Mouse (Mus musculus): ENCODE measurements at regions not wholly inside any gene's neighbourhood (a gene's known extent, or its start where the extent isn't known, plus 50 kb on each side); places are given as distances from the start of the nearest gene placed in this dataset.
A peak's percentile ranks its signal among the peaks of the same experiment; 100 is the strongest.

DNA sequence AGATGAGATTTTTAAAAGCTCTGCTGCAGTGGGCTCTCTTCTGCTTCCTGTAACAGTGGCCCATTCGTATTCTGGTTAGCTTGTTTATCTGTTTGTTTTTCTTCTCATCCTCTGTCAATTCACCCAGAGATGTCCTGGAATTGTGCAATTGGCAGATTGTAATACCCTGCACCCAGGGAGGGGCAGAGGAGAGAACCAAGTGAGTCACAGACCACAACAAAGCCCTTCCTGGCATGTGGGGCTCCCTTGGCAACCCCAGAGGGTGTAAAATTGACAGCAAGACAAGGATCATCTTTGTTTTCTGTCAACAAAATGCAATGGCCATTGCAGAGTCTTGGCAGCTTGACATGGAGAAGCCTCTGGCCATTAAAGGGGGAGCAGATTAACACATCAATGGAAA lies 233.1 kb upstream of the Gm26657 start:
- Histone ChIP-seq H3K27ac (no peak overlapping the region), H3K4me3 (no peak overlapping the region)
- intact Hi-C loops (cut with DNase I): no loop called here
- no peak for DNase-seq
- TF ChIP-seq CTCF (IDR thresholded peaks at IDR 0.05): no peak

DNA sequence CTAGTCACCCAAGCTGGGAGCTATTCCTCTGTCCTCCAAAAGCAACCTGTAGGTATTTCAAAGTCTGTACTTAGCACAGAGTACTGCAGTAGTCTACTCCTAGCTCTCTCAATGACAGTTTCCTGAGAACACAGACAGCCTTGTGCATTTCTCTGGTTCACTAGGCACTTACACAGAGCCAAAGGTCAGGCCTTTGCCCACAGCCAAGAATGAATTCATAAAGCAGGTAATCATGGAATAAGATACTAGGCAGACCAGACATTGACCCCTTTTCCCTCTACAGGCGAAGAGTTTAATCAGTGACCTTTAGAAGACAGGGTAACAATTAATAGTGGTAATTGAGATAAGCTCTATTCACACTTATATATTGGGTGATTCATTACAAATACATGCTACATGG lies 233.8 kb upstream of the Gm26657 start:
- no peak for DNase-seq
- Histone ChIP-seq H3K27ac (no peak overlapping the region), H3K4me3 (no peak overlapping the region)
- intact Hi-C loops (cut with DNase I): no loop called here
- no peak for TF ChIP-seq CTCF (IDR thresholded peaks at IDR 0.05)

DNA sequence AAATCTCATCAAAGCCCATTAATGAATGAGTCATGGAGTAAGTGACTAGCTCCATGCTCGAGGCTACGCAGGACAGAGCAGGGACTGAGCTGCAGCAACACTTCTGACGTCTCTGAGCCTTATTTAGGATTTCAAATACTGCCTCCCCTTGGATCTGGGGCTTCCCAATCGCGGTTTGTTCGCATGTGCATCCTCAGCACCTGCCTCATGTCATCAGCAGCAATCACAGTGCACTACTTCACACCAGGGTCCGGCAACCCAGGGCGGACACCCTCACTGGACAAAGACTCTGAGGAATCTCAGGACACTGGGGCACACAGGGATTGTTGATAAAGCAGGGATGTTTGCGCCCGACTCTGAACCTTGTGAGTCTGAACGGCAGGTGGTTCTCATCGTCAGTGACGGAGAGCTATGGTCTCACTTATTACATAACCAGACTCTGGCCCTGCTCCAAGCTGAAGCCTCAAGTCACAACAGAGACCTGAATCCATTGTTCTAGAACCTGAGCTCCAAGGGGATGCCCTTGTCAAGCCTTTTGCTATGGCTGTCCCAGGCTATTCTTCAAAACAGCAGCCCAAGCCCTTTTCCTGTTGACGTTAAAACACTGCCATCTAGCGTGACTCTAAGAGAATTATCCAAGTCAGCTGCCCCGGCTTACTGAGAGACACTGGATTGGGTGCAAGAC lies 247.2 kb upstream of the Gm26657 start:
- intact Hi-C loops (cut with DNase I): loop anchor here (1.0 to 10.0 kb wide), 3 partner anchors 192 to 978 kb away; no protein-coding TSS in a partner anchor
- H3K4me3 ChIP-seq: no peak overlapping the region
- DNase-seq: peak; percentile 51
- peak; percentile 79 for TF ChIP-seq CTCF (IDR thresholded peaks at IDR 0.05)
- no peak overlapping the region for H3K27ac ChIP-seq

DNA sequence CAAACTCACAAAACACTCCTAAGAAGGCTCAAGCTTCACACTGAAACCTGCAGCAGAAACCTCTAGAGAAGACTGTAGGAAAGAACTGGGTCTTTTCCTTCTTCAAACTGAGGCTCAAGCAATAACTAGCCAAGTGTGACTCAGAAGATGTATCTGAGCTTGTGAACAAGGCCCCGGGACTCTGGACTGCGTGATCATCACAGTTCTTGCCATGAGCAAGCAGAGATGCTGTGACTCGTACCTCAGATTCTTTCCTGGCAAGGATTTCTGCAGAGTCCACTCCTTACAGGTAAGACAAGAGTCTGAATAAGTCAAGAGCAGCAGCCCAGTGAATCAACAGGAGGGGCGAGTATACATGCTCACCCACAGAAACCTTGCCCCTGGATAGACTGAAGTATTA lies 250.5 kb upstream of the Gm26657 start:
- intact Hi-C loops (cut with DNase I): no loop called here
- Histone ChIP-seq H3K27ac (no peak overlapping the region), H3K4me3 (no peak overlapping the region)
- TF ChIP-seq CTCF (IDR thresholded peaks at IDR 0.05): no peak
- DNase-seq: no peak

DNA sequence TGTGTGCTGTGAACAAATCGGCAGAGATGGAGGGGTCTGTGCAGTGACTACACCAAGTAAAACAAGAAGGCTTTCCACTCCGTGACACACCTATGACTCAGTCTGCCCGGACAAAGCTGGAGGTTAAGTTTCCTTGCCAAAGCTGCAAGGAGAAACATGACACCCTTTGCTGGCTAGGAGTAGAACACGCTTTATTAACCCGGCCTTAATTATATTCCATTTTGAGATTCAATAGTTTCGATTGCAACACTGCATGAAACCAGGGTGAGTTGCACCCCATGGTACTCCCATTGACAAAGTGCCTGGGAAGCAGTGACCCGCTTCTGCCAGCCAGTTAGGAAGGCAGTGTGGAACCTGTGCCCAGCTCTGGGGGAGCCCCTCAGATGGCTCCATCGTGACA lies 256.2 kb upstream of the Gm26657 start:
- intact Hi-C loops (cut with DNase I): no loop called here
- no peak overlapping the region for H3K27ac ChIP-seq
- no peak overlapping the region for H3K4me3 ChIP-seq
- TF ChIP-seq CTCF (IDR thresholded peaks at IDR 0.05): no peak
- DNase-seq: peak; percentile 44

DNA sequence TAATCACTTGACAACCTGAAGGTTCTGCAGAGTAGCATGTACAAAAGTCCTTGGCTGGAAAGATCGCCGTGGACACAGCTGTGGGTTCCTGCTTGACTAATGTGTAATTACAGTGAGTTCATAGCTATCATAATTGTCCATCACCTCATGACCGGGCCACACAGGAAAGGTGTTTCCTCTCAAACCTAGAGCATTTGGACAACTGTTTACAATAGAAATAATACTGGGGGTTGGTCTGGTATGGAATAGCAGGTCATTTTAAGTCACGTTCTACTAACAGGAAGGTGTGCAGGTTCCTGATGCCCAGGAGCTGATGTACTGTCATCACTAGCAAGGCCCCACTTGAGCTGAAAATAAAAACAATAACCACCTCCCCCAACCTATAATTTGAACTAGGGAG lies 283.1 kb upstream of the Gm26657 start:
- intact Hi-C loops (cut with DNase I): no loop called here
- Histone ChIP-seq H3K4me3 (no peak overlapping the region), H3K27ac (no peak overlapping the region)
- TF ChIP-seq CTCF (IDR thresholded peaks at IDR 0.05): no peak
- DNase-seq: no peak

DNA sequence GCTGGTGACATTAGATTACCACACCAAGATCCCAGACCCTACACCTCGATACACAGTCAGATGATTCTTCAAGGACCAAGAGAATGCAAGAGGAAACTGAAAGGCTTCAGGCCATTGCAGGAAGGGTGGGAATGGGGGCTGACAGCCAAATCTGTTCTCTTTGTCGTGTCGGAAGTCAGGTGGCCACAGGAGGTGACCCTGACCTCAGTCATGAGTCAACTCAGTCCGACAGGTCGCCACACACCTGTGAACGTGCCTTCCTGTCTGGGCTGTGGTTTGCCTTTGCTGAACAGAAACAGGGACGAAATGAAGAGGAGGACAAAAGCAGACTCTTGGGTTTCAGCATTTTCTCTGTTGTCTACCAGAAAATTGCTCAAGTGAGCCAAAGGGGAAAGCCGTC lies 318.3 kb upstream of the Gm26657 start:
- Histone ChIP-seq H3K4me3 (no peak overlapping the region), H3K27ac (no peak overlapping the region)
- TF ChIP-seq CTCF (IDR thresholded peaks at IDR 0.05): no peak
- intact Hi-C loops (cut with DNase I): no loop called here
- no peak for DNase-seq

DNA sequence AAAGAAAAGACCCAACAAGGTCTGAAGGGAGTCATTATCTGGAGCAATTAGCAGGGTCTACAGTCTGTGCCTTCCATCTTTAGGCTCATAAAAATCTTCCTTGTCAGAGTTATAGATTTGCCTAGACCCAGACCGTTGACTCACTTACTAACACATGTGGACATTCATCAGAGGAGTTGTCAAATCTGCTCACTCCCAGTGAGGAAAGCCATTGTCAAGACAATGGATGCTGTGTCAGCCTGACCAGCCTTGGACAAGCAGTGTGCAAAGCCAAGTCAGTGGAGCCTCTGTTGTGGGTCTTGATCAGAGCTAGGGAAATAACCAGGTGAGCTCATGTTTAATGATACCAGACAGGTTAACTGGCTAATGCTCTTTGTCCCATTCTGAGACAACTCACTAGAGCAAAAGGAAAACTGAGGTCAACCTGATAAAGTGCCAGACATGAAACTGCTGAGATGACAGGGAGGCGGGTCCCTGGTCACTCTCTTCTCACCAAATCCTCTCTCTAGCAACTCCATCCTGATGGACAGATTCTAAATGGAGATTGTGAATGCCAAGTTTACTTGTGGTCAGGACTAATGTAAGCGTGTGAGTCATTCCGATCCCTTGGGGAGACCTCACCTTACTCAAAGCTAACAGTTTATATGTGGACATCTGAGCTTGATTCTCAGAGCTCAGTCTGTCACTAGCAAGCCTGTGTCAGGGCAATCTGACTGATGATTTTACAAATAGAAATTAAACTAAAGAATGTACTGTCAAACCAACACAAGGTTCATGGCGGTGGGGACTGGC lies 320.6 kb upstream of the Gm26657 start:
- intact Hi-C loops (cut with DNase I): no loop called here
- no peak overlapping the region for H3K27ac ChIP-seq
- DNase-seq: no peak
- H3K4me3 ChIP-seq: no peak overlapping the region
- no peak for TF ChIP-seq CTCF (IDR thresholded peaks at IDR 0.05)

DNA sequence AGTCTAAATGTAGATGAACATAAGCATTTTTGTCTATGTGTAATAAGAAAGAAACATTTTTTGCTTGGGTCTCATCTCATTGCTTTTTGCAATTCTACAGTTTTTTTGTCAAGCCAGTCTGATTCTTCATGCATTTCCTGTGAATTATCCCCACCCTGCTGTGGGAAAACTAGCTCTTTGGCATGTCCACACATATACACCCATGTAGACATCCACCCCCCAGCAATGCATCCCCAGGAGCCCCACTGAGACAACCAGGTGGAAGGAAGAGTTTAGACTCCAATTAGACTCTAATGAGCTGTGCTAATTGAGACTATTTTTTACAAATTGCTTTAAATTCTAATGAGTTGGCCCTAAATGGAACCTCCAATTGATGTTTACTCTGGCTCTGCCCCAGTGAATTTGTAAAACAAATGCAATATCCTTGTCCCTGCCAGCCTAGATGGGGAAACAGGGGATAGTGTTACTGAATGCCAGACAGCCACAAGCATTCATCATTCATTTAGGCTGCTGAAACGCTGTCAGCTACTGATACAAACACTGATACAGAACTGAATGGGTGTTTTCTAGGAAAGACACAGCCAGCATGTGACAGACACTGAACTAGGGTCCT lies 328.7 kb upstream of the Gm26657 start:
- intact Hi-C loops (cut with DNase I): no loop called here
- DNase-seq: no peak
- Histone ChIP-seq H3K4me3 (no peak overlapping the region), H3K27ac (no peak overlapping the region)
- no peak for TF ChIP-seq CTCF (IDR thresholded peaks at IDR 0.05)

DNA sequence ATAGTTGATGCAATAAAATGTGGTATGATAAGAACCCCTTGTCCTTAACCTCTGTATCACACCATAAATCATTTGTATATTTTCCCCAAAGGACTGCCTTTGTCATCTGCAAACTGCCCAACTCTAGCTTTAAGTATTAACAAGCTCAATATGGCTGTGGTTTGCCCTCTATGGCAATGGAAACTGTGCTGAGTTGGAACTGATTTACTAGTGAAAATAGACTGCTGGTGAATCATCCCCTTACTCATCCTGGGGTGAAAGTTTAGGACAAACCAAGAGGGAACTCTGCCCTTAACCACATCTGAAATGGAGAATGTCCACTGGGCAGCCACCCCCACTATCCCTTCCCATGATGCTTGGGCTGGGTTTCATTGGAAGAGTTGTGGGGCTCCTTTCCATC lies 346.1 kb upstream of the Gm26657 start:
- intact Hi-C loops (cut with DNase I): no loop called here
- no peak overlapping the region for H3K27ac ChIP-seq
- TF ChIP-seq CTCF (IDR thresholded peaks at IDR 0.05): no peak

DNA sequence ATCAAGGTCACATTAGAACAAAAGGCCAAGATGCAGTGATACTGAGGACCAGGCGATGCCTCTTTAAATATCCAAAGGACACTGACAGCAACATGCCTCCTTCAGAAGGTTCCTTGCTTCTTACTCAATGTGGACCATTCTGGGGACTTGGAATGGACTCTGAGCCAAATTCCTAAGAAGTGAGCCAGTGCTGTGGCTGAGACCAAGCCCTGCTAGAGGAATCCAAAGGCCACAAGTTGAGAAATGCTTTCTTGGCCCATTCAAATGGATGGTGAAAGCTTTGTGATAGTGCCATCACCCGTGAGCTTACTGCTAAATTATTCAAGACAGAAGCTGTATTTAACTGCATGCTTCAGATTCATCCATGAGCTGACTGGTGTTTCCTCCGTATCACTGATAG lies 352.8 kb upstream of the Gm26657 start:
- no peak overlapping the region for H3K4me3 ChIP-seq
- peak; percentile 48 for DNase-seq
- no peak for TF ChIP-seq CTCF (IDR thresholded peaks at IDR 0.05)
- intact Hi-C loops (cut with DNase I): no loop called here
- H3K27ac ChIP-seq: no peak overlapping the region

More for the DNA sequence above, 346.1 kb upstream of the Gm26657 start:
- no peak for DNase-seq
- no peak overlapping the region for H3K4me3 ChIP-seq

DNA sequence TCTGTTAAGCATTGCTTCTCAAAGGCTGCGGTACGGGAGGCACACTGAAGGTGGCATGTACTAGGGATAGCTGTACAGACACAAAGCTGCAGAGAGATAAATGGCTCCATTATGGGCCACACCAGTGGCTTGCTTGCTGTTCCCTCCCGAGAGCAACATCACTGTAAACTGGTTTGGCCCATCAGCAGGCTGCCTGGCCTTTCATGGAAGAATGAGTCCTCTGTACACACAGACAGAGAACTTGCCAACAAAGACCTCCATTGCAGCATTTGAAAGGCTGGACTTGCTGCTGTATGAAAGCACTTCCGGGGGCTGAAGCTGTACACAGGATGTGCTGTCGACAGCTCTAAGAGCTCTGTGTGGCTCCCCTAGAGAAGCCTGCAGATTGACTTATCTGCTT lies 364.1 kb upstream of the Gm26657 start:
- no peak for TF ChIP-seq CTCF (IDR thresholded peaks at IDR 0.05)
- no peak for DNase-seq
- Histone ChIP-seq H3K27ac (no peak overlapping the region), H3K4me3 (no peak overlapping the region)
- intact Hi-C loops (cut with DNase I): no loop called here

DNA sequence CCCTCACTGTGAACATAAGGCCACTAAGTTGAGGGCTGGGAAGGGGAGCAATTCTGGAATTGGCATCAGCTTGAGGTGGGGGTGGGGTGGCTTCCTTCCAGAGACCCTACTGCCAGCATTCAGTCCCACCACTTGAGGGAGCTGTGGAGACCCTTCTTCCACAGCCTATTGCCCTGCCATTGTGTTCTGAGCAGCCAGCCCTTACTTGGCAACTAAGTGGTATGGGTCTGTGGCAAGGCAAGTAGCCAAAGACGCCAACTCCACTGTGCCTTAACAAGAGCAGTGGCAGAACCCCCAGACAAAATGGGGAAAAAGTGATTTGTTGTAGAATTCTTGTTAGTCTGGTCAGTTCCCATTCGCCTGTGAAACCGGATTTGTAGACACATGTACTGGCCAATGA lies 365.4 kb upstream of the Gm26657 start:
- no peak overlapping the region for H3K27ac ChIP-seq
- H3K4me3 ChIP-seq: no peak overlapping the region
- intact Hi-C loops (cut with DNase I): no loop called here

More for the DNA sequence above, 365.4 kb upstream of the Gm26657 start:
- no peak; the same call in 1 of the 2 replicates for TF ChIP-seq CTCF (IDR thresholded peaks at IDR 0.05)
- DNase-seq: no peak
